Mouse (Mus musculus): ENCODE data around the gene Slfn8.
A peak's percentile ranks its signal among the peaks of the same experiment; 100 is the strongest.
"Not testable (repeated sequence)": the region's sequence is repeated elsewhere in the genome, so short reads cannot be mapped to it uniquely, and the experiment has no call there.

Slfn8 gene

GRCm38 (mm10) chr11:83020621-83021020 is at the start of gene Slfn8:
Gene Slfn8, minus strand, starts transcription at chr11:83020810.
- no peak for DNase-seq

GRCm38 (mm10) chr11:83067982-83068694 is 47.5 kb upstream of the Slfn8 start:
- DNase-seq, result no peak

- DNase-seq, result peak; percentile 20
Measured at GRCm38 (mm10) chr11:83066640-83067531, 46.3 kb upstream of the Slfn8 start.

GRCm38 (mm10) chr11:83065441-83066344 is 45.1 kb upstream of the Slfn8 start:
- DNase-seq, result no peak

- no peak for DNase-seq
Measured at GRCm38 (mm10) chr11:83064946-83065345, 44.3 kb upstream of the Slfn8 start, which contains the start of gene Slfn2. Gene Slfn2, plus strand, starts transcription at chr11:83065112.

- DNase-seq, result no peak
Measured at GRCm38 (mm10) chr11:83063941-83064349, 43.3 kb upstream of the Slfn8 start.

GRCm38 (mm10) chr11:83063126-83063525 is 42.5 kb upstream of the Slfn8 start:
- DNase-seq, result no peak

GRCm38 (mm10) chr11:83061806-83062205 is 41.2 kb upstream of the Slfn8 start:
- no peak for DNase-seq

GRCm38 (mm10) chr11:83060412-83061020 is 39.9 kb upstream of the Slfn8 start:
- DNase-seq, result no peak

GRCm38 (mm10) chr11:83057863-83058262 is 37.3 kb upstream of the Slfn8 start:
- peak; percentile 48 for DNase-seq

- DNase-seq, result no peak
Measured at GRCm38 (mm10) chr11:83045642-83046041, 25.0 kb upstream of the Slfn8 start.

- DNase-seq, result no peak
Measured at GRCm38 (mm10) chr11:83043891-83044290, 23.3 kb upstream of the Slfn8 start.

- no peak for DNase-seq
Measured at GRCm38 (mm10) chr11:83041000-83041399, 20.4 kb upstream of the Slfn8 start.

GRCm38 (mm10) chr11:83040325-83040724 is 19.7 kb upstream of the Slfn8 start:
- no peak for DNase-seq

- no peak for DNase-seq
Measured at GRCm38 (mm10) chr11:83039796-83040195, 19.2 kb upstream of the Slfn8 start.

GRCm38 (mm10) chr11:83039156-83039555 is 18.5 kb upstream of the Slfn8 start:
- DNase-seq, result no peak

GRCm38 (mm10) chr11:83038686-83039085 is 18.1 kb upstream of the Slfn8 start:
- not testable (repeated sequence) for DNase-seq

- not testable (repeated sequence) for DNase-seq
Measured at GRCm38 (mm10) chr11:83019561-83020519, 770 bp downstream of the Slfn8 start.

- DNase-seq, result no peak
Measured at GRCm38 (mm10) chr11:83016093-83016492, 4.5 kb downstream of the Slfn8 start.

GRCm38 (mm10) chr11:83013356-83013755 is 7.3 kb downstream of the Slfn8 start:
- no peak for DNase-seq
